Mouse (Mus musculus): ENCODE measurements at regions not wholly inside any gene's neighbourhood (a gene's known extent, or its start where the extent isn't known, plus 50 kb on each side); places are given as distances from the start of the nearest gene placed in this dataset.

DNA sequence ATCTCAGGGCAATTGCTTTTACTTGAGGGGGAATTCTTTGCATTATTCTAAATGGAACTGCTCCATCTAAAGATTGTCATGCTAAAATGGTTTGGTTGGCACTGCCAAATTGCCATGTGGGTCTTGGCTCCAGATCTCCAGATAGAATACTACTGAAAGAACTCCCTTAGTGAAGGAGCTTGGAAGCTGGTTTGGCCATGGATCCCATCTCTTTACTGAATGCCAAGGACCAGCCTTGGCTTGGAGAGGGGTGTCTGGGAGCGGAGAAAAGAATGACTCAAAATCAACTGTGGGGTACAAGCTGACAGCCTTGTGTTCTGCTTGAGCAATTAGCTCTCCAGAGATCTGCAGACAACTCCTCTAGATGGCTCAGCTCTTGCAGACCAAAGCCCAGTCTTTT, 105.8 kb downstream of the Fam173b start:
- 50% methylated on average over 1 of the region's 1 CpGs for WGBS (ENCODE audit: insufficient replicate concordance)
- H3K27me3 ChIP-seq (ENCODE audit: control insufficient read depth, insufficient read depth, low read length), result no peaks in the 10 kb centered on the region
- TF ChIP-seq EP300 (IDR thresholded peaks at IDR 0.05; ENCODE audit: low read depth), result no peak
- no peak for TF ChIP-seq CTCF (IDR thresholded peaks at IDR 0.05; ENCODE audit: low read depth)
- H3K27ac ChIP-seq, result no peak overlapping the region
- ATAC-seq (ENCODE audit: insufficient read depth) (no peak), DNase-seq (ENCODE audit: low read depth in 3 of 3, low spot score in 3 of 3) (no peak)
- H3K9ac ChIP-seq (replicated peaks), result no peak overlapping the region
- no peak overlapping the region for H3K4me3 ChIP-seq (ENCODE audit: insufficient read depth in 1 of 2, low read depth in 2 of 2, low read length in 2 of 2)
- no peaks in the 10 kb centered on the region for H3K9me3 ChIP-seq (ENCODE audit: control insufficient read depth, low read length)
- no peak overlapping the region for H3K4me2 ChIP-seq (ENCODE audit: low read depth)
- H3K4me1 ChIP-seq (replicated peaks; ENCODE audit: control insufficient read depth in 2 of 2, insufficient read depth in 2 of 2, low read length in 1 of 2), result no peaks in the 10 kb centered on the region
- H3K36me3 ChIP-seq (replicated peaks; ENCODE audit: control insufficient read depth, insufficient read depth, low read depth), result no peaks in the 10 kb centered on the region

DNA sequence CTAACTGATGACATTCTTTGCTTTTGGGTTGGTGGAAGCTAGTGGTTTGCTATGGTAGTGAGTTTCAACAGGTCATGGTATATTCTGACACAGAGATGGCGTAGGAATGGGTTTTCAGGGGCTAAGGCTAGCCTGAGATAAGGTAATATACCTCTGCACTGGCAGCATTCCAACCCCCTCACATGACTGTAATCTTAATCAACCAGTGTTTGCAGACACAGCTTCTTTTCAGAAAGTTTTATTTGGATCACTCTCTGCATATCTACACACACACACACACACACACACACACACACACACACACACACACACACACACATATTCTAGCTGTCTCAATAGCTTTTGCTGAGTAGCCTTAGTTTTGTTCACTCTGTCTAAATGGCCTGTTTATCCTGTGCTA, 119.4 kb downstream of the Fam173b start:
- ATAC-seq (ENCODE audit: insufficient read depth) (no peak), DNase-seq (ENCODE audit: low read depth in 3 of 3, low spot score in 3 of 3) (no peak)
- Histone ChIP-seq H3K4me1 (replicated peaks; ENCODE audit: control insufficient read depth in 2 of 2, insufficient read depth in 2 of 2, low read length in 1 of 2) (no peaks in the 10 kb centered on the region), H3K36me3 (replicated peaks; ENCODE audit: control insufficient read depth, insufficient read depth, low read depth) (no peaks in the 10 kb centered on the region), H3K4me3 (ENCODE audit: insufficient read depth in 1 of 2, low read depth in 2 of 2, low read length in 2 of 2) (no peak overlapping the region), H3K9ac (replicated peaks) (no peak overlapping the region), H3K27ac (no peak overlapping the region), H3K27me3 (ENCODE audit: control insufficient read depth, insufficient read depth, low read length) (no peaks in the 10 kb centered on the region), H3K9me3 (ENCODE audit: control insufficient read depth, low read length) (no peaks in the 10 kb centered on the region), H3K4me2 (ENCODE audit: low read depth) (no peak overlapping the region)
- WGBS (ENCODE audit: insufficient replicate concordance), result 38% methylated on average over 1 of the region's 1 CpGs
- TF ChIP-seq EP300 (IDR thresholded peaks at IDR 0.05; ENCODE audit: low read depth) (no peak), CTCF (IDR thresholded peaks at IDR 0.05; ENCODE audit: low read depth) (no peak)

DNA sequence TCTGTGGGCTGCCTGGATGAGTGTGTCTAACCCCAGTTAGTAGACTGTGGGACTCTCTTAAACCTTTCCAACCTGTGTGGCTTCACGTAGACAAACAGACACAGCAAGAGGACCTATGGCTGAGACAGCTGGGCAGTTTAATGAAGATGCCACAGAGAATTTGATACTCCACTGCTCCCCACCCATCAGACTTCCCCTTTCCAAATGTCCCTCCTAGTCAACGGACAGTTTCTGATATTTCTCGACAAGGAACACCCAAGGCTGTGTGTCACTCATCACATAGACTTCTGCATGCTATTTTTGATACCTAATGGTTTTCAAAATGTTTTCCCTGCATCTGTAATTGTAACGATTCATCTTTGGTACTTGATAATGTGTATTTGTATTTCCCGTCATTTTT, 120.8 kb downstream of the Fam173b start:
- ATAC-seq (ENCODE audit: insufficient read depth) (no peak), DNase-seq (ENCODE audit: low read depth in 3 of 3, low spot score in 3 of 3) (no peak)
- Histone ChIP-seq H3K27ac (no peak overlapping the region), H3K9ac (replicated peaks) (no peak overlapping the region), H3K4me1 (replicated peaks; ENCODE audit: control insufficient read depth in 2 of 2, insufficient read depth in 2 of 2, low read length in 1 of 2) (no peaks in the 10 kb centered on the region), H3K9me3 (ENCODE audit: control insufficient read depth, low read length) (no peaks in the 10 kb centered on the region), H3K4me3 (ENCODE audit: insufficient read depth in 1 of 2, low read depth in 2 of 2, low read length in 2 of 2) (no peak overlapping the region), H3K4me2 (ENCODE audit: low read depth) (no peak overlapping the region), H3K27me3 (ENCODE audit: control insufficient read depth, insufficient read depth, low read length) (no peaks in the 10 kb centered on the region), H3K36me3 (replicated peaks; ENCODE audit: control insufficient read depth, insufficient read depth, low read depth) (no peaks in the 10 kb centered on the region)
- WGBS (ENCODE audit: insufficient replicate concordance), result 51% methylated on average over 5 of the region's 5 CpGs
- TF ChIP-seq EP300 (IDR thresholded peaks at IDR 0.05; ENCODE audit: low read depth), result no peak
- no peak for TF ChIP-seq CTCF (IDR thresholded peaks at IDR 0.05; ENCODE audit: low read depth)

DNA sequence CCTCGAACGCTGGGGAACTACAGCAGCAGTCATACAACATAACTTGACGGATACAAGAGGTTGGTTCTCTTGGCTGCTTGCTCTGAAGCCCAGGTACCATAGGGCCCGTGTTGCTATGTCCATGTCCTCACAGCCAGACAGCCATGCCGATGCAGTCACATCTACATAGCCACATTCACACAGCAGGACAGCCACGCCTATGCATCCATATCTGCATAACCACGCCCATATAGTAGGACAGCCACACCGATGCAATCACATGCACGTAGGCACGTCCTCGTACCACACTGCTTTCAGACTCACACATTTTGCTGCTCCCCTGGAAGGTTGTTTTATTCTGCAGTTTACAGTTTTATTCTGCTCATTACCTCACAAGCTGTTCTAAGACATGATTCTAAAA, 122.6 kb downstream of the Fam173b start:
- 50% methylated on average over 11 of the region's 11 CpGs for WGBS (ENCODE audit: insufficient replicate concordance)
- Histone ChIP-seq H3K27me3 (ENCODE audit: control insufficient read depth, insufficient read depth, low read length) (no peaks in the 10 kb centered on the region), H3K36me3 (replicated peaks; ENCODE audit: control insufficient read depth, insufficient read depth, low read depth) (no peaks in the 10 kb centered on the region), H3K4me2 (ENCODE audit: low read depth) (no peak overlapping the region), H3K4me1 (replicated peaks; ENCODE audit: control insufficient read depth in 2 of 2, insufficient read depth in 2 of 2, low read length in 1 of 2) (no peaks in the 10 kb centered on the region), H3K9ac (replicated peaks) (no peak overlapping the region), H3K9me3 (ENCODE audit: control insufficient read depth, low read length) (no peaks in the 10 kb centered on the region), H3K4me3 (ENCODE audit: insufficient read depth in 1 of 2, low read depth in 2 of 2, low read length in 2 of 2) (no peak overlapping the region), H3K27ac (no peak overlapping the region)
- DNase-seq (ENCODE audit: low read depth in 3 of 3, low spot score in 3 of 3) (no peak), ATAC-seq (ENCODE audit: insufficient read depth) (no peak)
- no peak for TF ChIP-seq CTCF (IDR thresholded peaks at IDR 0.05; ENCODE audit: low read depth)
- no peak for TF ChIP-seq EP300 (IDR thresholded peaks at IDR 0.05; ENCODE audit: low read depth)

DNA sequence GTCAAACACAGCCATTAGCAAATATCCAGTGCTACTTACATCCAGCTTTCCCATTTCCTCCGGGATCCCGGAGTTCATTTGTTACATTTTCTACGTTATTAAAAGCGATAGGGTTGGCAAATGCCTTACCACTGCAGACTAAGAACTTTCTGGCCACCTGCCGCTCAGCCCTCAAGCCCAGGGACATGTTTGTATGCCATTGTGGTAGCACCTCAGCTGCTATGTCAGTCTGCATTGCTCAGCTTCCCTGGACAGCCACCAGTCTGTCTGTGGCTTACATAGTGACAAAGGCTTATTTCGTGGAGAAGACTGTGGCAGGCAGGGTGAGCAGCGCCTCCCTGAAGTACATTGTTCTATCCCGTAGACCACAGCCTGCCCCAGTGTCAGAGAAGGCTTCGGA, 127.5 kb downstream of the Fam173b start:
- Histone ChIP-seq H3K36me3 (replicated peaks; ENCODE audit: control insufficient read depth, insufficient read depth, low read depth) (no peaks in the 10 kb centered on the region), H3K4me1 (replicated peaks; ENCODE audit: control insufficient read depth in 2 of 2, insufficient read depth in 2 of 2, low read length in 1 of 2) (no peaks in the 10 kb centered on the region), H3K4me2 (ENCODE audit: low read depth) (no peak overlapping the region), H3K27me3 (ENCODE audit: control insufficient read depth, insufficient read depth, low read length) (no peaks in the 10 kb centered on the region), H3K4me3 (ENCODE audit: insufficient read depth in 1 of 2, low read depth in 2 of 2, low read length in 2 of 2) (no peak overlapping the region), H3K9ac (replicated peaks) (no peak overlapping the region), H3K27ac (no peak overlapping the region), H3K9me3 (ENCODE audit: control insufficient read depth, low read length) (no peaks in the 10 kb centered on the region)
- DNase-seq (ENCODE audit: low read depth in 3 of 3, low spot score in 3 of 3) (no peak), ATAC-seq (ENCODE audit: insufficient read depth) (no peak)
- TF ChIP-seq CTCF (IDR thresholded peaks at IDR 0.05; ENCODE audit: low read depth) (no peak), EP300 (IDR thresholded peaks at IDR 0.05; ENCODE audit: low read depth) (no peak)
- 65% methylated on average over 9 of the region's 9 CpGs for WGBS (ENCODE audit: insufficient replicate concordance)
